Mouse (Mus musculus): ENCODE measurements around the gene Pnpo. TPM values are rescaled to one million over a fixed set of nuclear protein-coding genes. Genes with fewer than 3 reads are reported as not detected.

Gene Pnpo
- polyA plus RNA-seq, 1 experiment from 2014 or later, result 26.7 TPM

DNA sequence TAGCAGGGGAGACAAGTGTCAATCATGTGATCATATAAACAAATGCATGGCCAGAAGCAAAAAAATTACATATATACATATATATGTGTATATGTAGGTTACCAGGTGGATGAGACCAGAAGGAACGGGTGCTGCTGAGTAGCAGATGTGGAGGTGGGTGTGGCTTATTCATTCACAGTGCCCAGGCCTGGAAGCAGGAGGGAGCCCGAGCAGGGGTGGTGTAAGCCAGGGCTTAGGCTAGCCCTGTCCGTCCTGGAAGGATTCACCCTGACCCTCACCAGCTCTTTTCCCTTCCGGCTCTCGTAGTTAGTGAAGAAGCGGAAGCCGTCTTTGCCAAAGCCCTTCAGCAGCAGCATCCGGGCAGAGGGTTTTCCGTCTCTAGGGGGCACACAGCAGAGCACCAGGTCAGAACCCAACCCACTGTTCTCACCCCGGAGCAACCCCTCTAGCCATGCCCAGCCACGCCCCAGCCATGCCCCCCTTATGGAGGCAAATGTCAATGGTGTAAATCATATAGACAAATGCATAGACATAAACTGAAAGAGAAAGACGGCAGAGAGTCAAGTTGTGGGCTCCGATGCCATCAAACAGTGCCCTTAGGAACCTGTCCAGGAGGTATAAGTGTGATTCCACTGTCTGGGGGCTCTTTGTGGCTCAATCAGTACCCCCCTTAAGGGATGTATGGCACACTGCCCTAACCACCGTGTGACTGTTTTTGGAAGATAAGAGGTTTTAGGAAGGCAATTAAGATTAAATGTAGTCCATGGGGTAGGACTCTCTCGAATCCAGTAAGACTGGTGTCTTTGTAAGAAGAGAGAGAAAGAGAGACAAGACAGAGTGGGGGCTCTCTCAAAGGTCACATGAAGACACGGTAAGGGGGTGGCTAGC is 3.0 kb downstream of the Pnpo start:
- no peak overlapping the region for H3K4me2 ChIP-seq (ENCODE audit: low read depth, low read length)

DNA sequence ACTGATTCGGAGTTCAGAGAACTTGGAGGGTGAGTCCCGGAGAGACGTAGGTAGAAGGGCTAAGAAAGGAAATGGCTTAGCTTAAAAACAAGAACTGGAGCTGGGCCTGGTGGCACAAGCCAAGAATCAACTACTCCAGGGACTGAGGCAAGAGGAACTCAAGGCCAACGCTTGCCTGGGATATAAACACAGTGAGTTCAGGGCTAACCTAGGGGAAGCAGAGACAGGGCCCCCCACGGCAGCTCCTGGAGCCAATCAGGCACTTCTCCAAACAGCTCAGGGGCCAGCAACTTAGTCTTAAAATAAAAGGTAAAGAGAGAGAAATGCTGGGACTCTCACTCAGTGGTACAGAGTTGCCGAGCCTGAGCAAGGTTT is 5.4 kb downstream of the Pnpo start:
- DNase-seq (ENCODE audit: low spot score) (no peak), ATAC-seq (replicated peaks; ENCODE audit: insufficient number of reproducible peaks, low FRiP score, low TSS enrichment, low read depth) (no peak)
- Histone ChIP-seq H3K36me3 (replicated peaks; ENCODE audit: control insufficient read depth, insufficient read depth, low read depth, low read length) (no peaks in the 10 kb centered on the region), H3K27ac (replicated peaks; ENCODE audit: low read depth, low read length) (no peak overlapping the region), H3K4me1 (ENCODE audit: control insufficient read depth, insufficient read depth, low read length) (no peaks in the 10 kb centered on the region; the same call in 1 of the 2 replicates), H3K4me2 (ENCODE audit: low read depth, low read length) (no peak overlapping the region), H3K27me3 (ENCODE audit: control insufficient read depth, insufficient read depth, low read length) (no peaks in the 10 kb centered on the region), H3K4me3 (ENCODE audit: low read depth, low read length) (no peak overlapping the region), H3K9me3 (replicated peaks; ENCODE audit: control insufficient read depth, low read length) (no peaks in the 10 kb centered on the region), H3K9ac (replicated peaks; ENCODE audit: low read length) (no peak overlapping the region)
- 86% methylated on average over 6 of the region's 6 CpGs for WGBS

More for the DNA sequence above, 3.0 kb downstream of the Pnpo start:
- ATAC-seq (replicated peaks; ENCODE audit: insufficient number of reproducible peaks, low FRiP score, low TSS enrichment, low read depth), result no peak
- Histone ChIP-seq H3K9ac (replicated peaks; ENCODE audit: low read length) (no peak overlapping the region), H3K27ac (replicated peaks; ENCODE audit: low read depth, low read length) (no peak overlapping the region), H3K27me3 (ENCODE audit: control insufficient read depth, insufficient read depth, low read length) (no peaks in the 10 kb centered on the region), H3K4me3 (ENCODE audit: low read depth, low read length) (no peak overlapping the region), H3K36me3 (replicated peaks; ENCODE audit: control insufficient read depth, insufficient read depth, low read depth, low read length) (no peaks in the 10 kb centered on the region), H3K4me1 (ENCODE audit: control insufficient read depth, insufficient read depth, low read length) (no peaks in the 10 kb centered on the region), H3K9me3 (replicated peaks; ENCODE audit: control insufficient read depth, low read length) (no peaks in the 10 kb centered on the region)
- DNase-seq (ENCODE audit: low spot score), result no peak
- WGBS, result 81% methylated on average over 16 of the region's 16 CpGs

DNA sequence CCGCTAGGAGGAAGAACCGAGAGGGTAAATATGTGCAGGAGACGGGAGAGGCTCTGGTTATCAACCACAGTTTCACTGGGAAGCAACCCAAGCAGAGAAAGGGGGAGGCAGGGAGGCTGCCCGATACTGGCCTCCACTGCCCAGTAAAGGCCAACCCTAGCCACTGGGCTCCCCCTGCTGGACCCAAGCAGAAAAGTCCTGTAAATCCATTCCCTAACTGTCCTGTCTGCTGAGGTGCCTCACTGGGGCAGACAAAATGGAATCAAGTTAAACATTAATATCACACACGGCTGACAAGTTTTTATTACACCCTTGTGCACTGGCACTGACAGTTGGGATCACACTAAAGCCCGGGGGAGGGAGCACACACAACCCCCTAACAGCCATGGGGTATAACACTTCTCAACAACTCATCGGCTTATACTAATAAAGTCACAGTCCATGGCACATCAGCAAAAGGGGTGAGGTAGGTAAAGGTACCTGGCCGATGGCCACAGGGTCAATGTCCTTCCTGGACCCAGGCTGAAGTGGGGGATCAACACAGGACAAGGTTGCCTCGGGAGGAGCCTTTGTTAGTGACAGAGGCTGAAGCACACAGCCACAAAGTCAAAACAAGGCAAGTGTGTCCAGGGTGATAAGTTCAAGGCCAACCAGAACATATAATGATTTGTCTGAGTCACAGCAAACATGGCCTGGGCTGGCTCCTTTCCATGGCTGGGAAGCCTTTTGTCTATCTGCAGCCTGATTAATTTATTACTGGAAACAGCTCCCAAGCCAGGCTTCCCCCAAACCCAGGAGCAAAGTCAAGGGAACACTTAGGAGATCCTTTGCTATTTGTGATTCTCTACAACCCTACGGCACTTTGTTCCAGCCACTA is 6.0 kb downstream of the Pnpo start:
- Histone ChIP-seq H3K9me3 (replicated peaks; ENCODE audit: control insufficient read depth, low read length) (no peaks in the 10 kb centered on the region), H3K27me3 (ENCODE audit: control insufficient read depth, insufficient read depth, low read length) (no peaks in the 10 kb centered on the region), H3K4me3 (ENCODE audit: low read depth, low read length) (no peak overlapping the region), H3K4me2 (ENCODE audit: low read depth, low read length) (no peak overlapping the region), H3K36me3 (replicated peaks; ENCODE audit: control insufficient read depth, insufficient read depth, low read depth, low read length) (no peaks in the 10 kb centered on the region), H3K4me1 (ENCODE audit: control insufficient read depth, insufficient read depth, low read length) (no peaks in the 10 kb centered on the region; the same call in 1 of the 2 replicates), H3K27ac (replicated peaks; ENCODE audit: low read depth, low read length) (no peak overlapping the region), H3K9ac (replicated peaks; ENCODE audit: low read length) (no peak overlapping the region)
- ATAC-seq (replicated peaks; ENCODE audit: insufficient number of reproducible peaks, low FRiP score, low TSS enrichment, low read depth) (no peak), DNase-seq (ENCODE audit: low spot score) (peak; percentile 68)
- WGBS, result 50% methylated on average over 10 of the region's 10 CpGs

DNA sequence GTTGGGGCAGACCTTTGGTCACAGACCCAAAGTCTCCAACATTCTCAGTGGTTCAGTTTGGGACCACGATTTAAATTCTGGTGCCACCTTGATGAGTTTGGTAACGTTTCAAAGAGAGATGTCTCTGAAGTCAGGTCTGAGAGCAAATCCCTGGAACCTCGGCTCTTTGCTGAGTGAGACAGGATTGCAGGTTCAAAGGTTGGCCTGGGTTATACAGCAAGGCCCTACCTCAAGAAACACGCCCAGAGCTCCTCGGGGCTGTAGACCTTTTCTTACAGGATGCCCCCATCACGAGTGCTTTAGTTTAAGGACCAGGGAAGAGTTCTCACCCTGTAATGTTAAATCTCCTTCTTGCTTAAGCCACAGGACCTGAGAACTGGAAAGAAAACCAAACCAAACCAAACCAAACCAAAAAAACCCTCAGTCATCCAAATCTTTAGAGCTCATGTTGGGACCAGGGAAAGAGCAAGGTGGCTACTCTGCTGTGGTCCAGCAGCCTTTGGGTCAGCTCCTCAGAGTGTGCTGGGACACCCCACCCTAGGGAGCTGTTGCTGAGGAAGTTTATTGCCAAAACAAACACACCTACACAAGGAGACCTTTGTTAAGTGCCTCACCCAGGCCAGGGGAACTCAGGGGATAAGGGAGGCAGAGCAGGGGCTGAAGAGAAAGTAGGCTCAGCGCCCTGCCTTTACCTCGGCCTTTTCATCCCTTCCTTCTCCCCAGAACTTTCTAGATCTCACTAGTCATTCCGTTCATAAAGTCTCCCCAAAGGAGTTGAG is 7.7 kb downstream of the Pnpo start:
- no peak overlapping the region for H3K4me2 ChIP-seq (ENCODE audit: low read depth, low read length)
- no peak overlapping the region for H3K9ac ChIP-seq (replicated peaks; ENCODE audit: low read length)
- H3K9me3 ChIP-seq (replicated peaks; ENCODE audit: control insufficient read depth, low read length), result no peaks in the 10 kb centered on the region
- WGBS, result 86% methylated on average over 9 of the region's 9 CpGs
- H3K27me3 ChIP-seq (ENCODE audit: control insufficient read depth, insufficient read depth, low read length), result no peaks in the 10 kb centered on the region
- no peaks in the 10 kb centered on the region; the same call in 1 of the 2 replicates for H3K4me1 ChIP-seq (ENCODE audit: control insufficient read depth, insufficient read depth, low read length)
- H3K27ac ChIP-seq (replicated peaks; ENCODE audit: low read depth, low read length), result no peak overlapping the region
- no peak for DNase-seq (ENCODE audit: low spot score)
- H3K36me3 ChIP-seq (replicated peaks; ENCODE audit: control insufficient read depth, insufficient read depth, low read depth, low read length), result no peaks in the 10 kb centered on the region
- no peak overlapping the region for H3K4me3 ChIP-seq (ENCODE audit: low read depth, low read length)
- ATAC-seq (replicated peaks; ENCODE audit: insufficient number of reproducible peaks, low FRiP score, low TSS enrichment, low read depth), result no peak

DNA sequence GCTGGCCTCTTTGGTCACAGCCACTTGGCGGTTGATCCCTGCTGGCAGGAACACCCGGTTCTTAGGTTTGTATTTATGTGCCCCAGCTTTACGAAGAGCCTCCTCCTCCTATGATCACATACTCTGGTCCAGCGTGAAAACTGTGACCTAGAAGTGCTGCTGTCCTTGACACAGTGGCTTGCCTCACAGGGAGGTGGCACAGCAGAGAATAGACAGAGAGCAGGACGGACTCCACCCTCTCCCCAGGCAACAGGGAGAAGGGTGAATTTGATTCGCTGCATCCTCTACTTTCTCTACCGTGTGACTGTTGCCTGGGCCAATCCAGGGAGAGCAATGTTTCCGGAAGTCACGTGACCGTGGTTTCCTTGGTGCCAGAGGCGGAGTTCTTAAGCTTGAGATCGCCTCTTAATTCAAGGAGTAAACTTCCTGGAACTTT is 8.8 kb downstream of the Pnpo start:
- H3K27ac ChIP-seq (replicated peaks; ENCODE audit: low read depth, low read length), result no peak overlapping the region
- ATAC-seq (replicated peaks; ENCODE audit: insufficient number of reproducible peaks, low FRiP score, low TSS enrichment, low read depth) (peak; percentile 82), DNase-seq (ENCODE audit: low spot score) (peak; percentile 69)
- no peaks in the 10 kb centered on the region for H3K36me3 ChIP-seq (replicated peaks; ENCODE audit: control insufficient read depth, insufficient read depth, low read depth, low read length)
- no peak overlapping the region for H3K4me3 ChIP-seq (ENCODE audit: low read depth, low read length)
- no peaks in the 10 kb centered on the region; the same call in 1 of the 2 replicates for H3K4me1 ChIP-seq (ENCODE audit: control insufficient read depth, insufficient read depth, low read length)
- WGBS, result 24% methylated on average over 12 of the region's 12 CpGs
- H3K4me2 ChIP-seq (ENCODE audit: low read depth, low read length), result peak overlapping the region; percentile 0; the same call in 1 of the 2 replicates
- H3K9ac ChIP-seq (replicated peaks; ENCODE audit: low read length), result peak overlapping the region; percentile 18; the same call in 1 of the 2 replicates
- no peaks in the 10 kb centered on the region for H3K9me3 ChIP-seq (replicated peaks; ENCODE audit: control insufficient read depth, low read length)
- H3K27me3 ChIP-seq (ENCODE audit: control insufficient read depth, insufficient read depth, low read length), result no peaks in the 10 kb centered on the region

DNA sequence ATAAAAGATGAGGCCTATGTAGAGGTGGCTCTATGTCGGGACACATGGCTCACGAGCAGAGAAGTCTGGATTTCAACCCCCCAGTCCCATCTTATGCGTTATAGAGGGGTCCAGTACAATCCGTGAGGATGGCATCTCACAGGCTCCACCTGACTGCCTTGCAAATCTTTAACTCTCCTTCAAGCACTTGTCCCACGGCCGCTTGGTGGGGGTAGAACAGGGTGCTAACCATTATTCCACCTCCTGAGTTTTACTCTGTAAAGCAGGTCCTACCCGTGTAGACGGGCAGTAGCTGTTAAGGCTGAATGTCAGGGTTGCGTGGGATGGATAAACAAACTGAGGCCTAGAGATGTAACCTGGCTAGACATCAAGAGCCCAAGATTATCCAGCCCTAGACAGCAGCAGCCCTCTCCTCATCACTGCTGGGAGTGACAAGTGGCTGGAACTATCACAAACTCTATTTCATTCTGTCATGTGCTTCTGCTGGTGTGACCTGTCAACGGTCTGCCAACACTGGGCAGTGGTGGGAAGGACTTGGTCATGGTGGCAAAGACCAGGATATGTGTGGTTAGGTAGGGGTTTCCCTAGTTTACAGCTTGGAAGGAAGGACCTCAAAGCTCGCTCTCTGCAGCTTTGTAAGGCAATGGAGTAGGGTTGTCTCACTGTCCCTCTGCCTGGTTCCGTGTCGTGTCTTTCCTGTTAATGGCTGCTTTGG is 10.1 kb downstream of the Pnpo start:
- Histone ChIP-seq H3K4me3 (ENCODE audit: low read depth, low read length) (no peak overlapping the region), H3K27me3 (ENCODE audit: control insufficient read depth, insufficient read depth, low read length) (no peaks in the 10 kb centered on the region; the same call in 1 of the 2 replicates), H3K27ac (replicated peaks; ENCODE audit: low read depth, low read length) (no peak overlapping the region), H3K9me3 (replicated peaks; ENCODE audit: control insufficient read depth, low read length) (no peaks in the 10 kb centered on the region), H3K4me1 (ENCODE audit: control insufficient read depth, insufficient read depth, low read length) (no peaks in the 10 kb centered on the region; the same call in 1 of the 2 replicates), H3K4me2 (ENCODE audit: low read depth, low read length) (no peak overlapping the region), H3K36me3 (replicated peaks; ENCODE audit: control insufficient read depth, insufficient read depth, low read depth, low read length) (no peaks in the 10 kb centered on the region), H3K9ac (replicated peaks; ENCODE audit: low read length) (no peak overlapping the region)
- WGBS, result 92% methylated on average over 13 of the region's 13 CpGs
- DNase-seq (ENCODE audit: low spot score) (no peak), ATAC-seq (replicated peaks; ENCODE audit: insufficient number of reproducible peaks, low FRiP score, low TSS enrichment, low read depth) (no peak)

Measured in embryonic facial prominence, embryonic 11.5 days (tissue).